ENCODE assay signal across 13 mouse cellular contexts in the genomic region with DNA sequence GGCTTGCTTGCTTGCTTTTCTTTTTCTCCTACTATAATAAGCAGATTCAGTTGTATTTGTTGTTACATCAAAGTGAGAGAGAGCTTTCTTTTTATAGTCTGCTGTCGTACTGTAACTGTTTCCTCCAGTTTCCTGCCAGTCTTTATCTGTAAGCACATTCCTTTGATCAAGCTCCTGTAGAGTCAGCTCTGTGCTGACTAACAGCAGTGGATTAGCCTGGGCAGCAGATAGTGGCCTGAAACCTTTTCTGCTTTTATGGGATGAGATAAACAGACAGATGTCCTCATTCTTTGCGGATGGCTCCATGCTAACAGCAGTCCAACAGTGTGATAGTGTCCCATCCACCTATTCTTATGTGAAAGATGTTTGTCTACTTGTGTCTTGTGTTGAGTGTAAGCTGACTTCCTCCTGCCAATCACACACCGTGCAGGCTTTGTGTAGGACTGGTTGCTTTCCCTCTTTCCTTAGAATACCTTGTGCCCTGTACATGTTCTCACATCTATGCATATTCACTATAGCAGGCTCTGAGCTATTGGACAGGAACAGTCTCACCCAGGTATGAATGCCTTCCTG.
A peak's percentile ranks its signal among the peaks of the same experiment; 100 is the strongest.
DNase-seq lines count a peak whose midpoint lies in the region; ATAC-seq and TF ChIP-seq lines count a peak whose summit lies in the region.
"Had no signal": no experiment of that assay in that cellular context is flagged by ENCODE, and none has a peak within 500 bp of the region (broad histone marks: within the 10 kb centered on the region; RNA-seq: fewer than 3 reads in every experiment).

No protein-coding gene starts in this region.

- no peak for ATAC-seq in megakaryocyte, adult 5-6 weeks (ENCODE audit: poor library complexity, severe bottlenecking)
- ATAC-seq in erythroblast, adult 5-6 weeks (replicated peaks; ENCODE audit: low FRiP score, poor library complexity, severe bottlenecking): peak; percentile 88
- ATAC-seq in forebrain, postnatal 0 days: no peak

- TF ChIP-seq CTCF in forebrain, postnatal 0 days (IDR thresholded peaks at IDR 0.05; ENCODE audit: low read depth): no peak

- H3K4me3 ChIP-seq in megakaryocyte, embryonic 14.5 days (replicated peaks): peak overlapping the region; percentile 66
- H3K4me3 ChIP-seq in forebrain, postnatal 0 days (ENCODE audit: low read depth, low read length): no peak overlapping the region
- H3K4me3 ChIP-seq: limb, embryonic 10.5 days had no signal

- H3K36me3 ChIP-seq in megakaryocyte, embryonic 14.5 days (replicated peaks; ENCODE audit: low read length): peaks cover 47% of the 10 kb centered on the region
- peaks cover 44% of the 10 kb centered on the region for H3K36me3 ChIP-seq in forebrain, postnatal 0 days (ENCODE audit: insufficient read depth)

- no peaks in the 10 kb centered on the region for H3K27me3 ChIP-seq in megakaryocyte, embryonic 14.5 days (replicated peaks)
- no peaks in the 10 kb centered on the region for H3K27me3 ChIP-seq in forebrain, postnatal 0 days (ENCODE audit: insufficient read depth, low read length)

- H3K4me2 ChIP-seq in forebrain, postnatal 0 days (ENCODE audit: low read depth): no peak overlapping the region

- H3K27ac ChIP-seq in forebrain, postnatal 0 days (ENCODE audit: low read depth, low read length): no peak overlapping the region
- H3K27ac ChIP-seq: limb, embryonic 10.5 days had no signal

- peaks cover 48% of the 10 kb centered on the region for H3K4me1 ChIP-seq in megakaryocyte, embryonic 14.5 days
- no peaks in the 10 kb centered on the region for H3K4me1 ChIP-seq in forebrain, postnatal 0 days (ENCODE audit: insufficient read depth)
- H3K4me1 ChIP-seq: limb, embryonic 10.5 days had no signal

- 86% methylated on average over 3 of the region's 3 CpGs for WGBS in forebrain, postnatal 0 days

- H3K9me3 ChIP-seq in megakaryocyte, embryonic 14.5 days: no peaks in the 10 kb centered on the region
- no peaks in the 10 kb centered on the region for H3K9me3 ChIP-seq in forebrain, postnatal 0 days (ENCODE audit: low read length)
- H3K9me3 ChIP-seq: limb, embryonic 10.5 days had no signal

- DNase-seq in MEL-GATA-1-ER (ENCODE audit: extremely low read depth, low read depth) (peak; percentile 99), MN1 (ENCODE audit: low spot score) (no peak)
- DNase-seq in naive thymus-derived CD4-positive, alpha-beta T cell, adult 2 months (ENCODE audit: low read depth): peak; percentile 58
- DNase-seq in ovary, postnatal 10 days (ENCODE audit: low spot score): no peak
- no peak for DNase-seq in forebrain, postnatal 0 days
- DNase-seq: cerebellum, postnatal 10 days; kidney, adult 9 months; lung, postnatal 36 days; right cerebral cortex, postnatal 4 days had no signal

- no peak overlapping the region for H3K9ac ChIP-seq in forebrain, postnatal 0 days

Comparison
In these comparisons a context has a peak if more than half of its experiments do, and no peak if none do; other contexts are left out.
1. DNase-seq: peak in MEL-GATA-1-ER (single experiment) and naive thymus-derived CD4-positive, alpha-beta T cell, adult 2 months (single experiment); none in ovary, postnatal 10 days (single experiment), MN1 (single experiment) and forebrain, postnatal 0 days (single experiment).